Mouse (Mus musculus) heart, adult 11 months (tissue): ENCODE results near the gene Usp18.

Source experiments
- DNase-seq: peaks from one replicate; pipeline ENCODE4 v3.0.0; 2022

Usp18 gene

DNA sequence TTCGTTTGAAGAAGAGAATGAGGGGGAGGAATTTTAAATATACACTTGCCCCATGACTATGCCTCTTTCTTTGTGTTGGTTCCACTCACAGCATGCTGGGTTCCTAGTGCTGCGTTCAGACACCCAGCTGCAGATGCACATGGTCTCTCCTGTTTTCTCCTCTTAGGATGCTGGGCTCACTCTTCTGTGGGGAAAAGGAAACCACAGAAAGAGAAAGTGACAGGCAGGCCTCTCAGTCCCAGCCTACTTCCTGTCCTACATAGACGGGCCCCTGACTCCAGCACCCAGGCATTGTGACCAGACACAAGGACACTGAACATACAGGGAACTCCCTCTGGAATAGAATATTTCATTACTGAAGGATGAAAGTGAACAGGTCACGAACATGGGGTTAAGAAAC is 19.7 kb upstream of the Usp18 start:
- DNase-seq = peak; percentile 85

DNA sequence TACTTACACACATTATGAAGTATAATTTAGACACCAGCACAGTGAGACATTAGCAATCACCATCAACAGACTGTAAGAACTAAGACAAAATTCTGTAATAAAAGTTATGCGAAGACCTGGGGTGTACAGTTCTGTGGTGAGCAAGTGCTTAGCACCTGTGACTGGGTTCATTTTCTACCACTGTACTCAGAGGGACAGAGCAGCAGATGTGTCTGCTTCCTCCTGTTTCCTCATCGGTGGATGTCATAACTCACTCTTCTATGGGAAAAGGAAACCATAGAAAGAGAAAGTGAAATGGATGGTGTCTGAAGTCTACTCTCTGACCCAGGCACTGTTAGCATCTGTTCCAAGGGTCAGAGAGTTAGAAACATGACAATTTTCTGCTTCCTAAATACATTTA is 19.0 kb upstream of the Usp18 start:
- DNase-seq = no peak

DNA sequence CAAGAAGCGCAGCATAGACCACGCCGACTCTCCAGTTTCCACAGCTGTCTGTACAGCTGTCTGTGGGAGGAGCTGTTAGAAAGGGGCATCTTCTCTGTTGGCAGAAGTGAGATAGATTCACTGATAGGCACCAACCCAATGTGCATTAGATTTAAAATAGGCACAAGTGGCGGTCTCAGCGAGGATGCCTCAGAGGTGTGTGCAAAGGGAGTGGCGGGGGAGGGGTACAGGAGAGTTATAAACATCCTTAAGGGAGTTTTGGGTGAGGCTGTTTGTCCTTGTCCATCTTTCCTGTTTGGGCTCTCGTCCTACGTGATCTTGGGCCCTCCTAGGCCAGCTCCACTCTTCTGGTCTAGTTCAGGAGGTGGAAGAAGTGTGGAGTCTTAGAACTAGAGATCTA is 17.3 kb upstream of the Usp18 start:
- DNase-seq = peak; percentile 78

DNA sequence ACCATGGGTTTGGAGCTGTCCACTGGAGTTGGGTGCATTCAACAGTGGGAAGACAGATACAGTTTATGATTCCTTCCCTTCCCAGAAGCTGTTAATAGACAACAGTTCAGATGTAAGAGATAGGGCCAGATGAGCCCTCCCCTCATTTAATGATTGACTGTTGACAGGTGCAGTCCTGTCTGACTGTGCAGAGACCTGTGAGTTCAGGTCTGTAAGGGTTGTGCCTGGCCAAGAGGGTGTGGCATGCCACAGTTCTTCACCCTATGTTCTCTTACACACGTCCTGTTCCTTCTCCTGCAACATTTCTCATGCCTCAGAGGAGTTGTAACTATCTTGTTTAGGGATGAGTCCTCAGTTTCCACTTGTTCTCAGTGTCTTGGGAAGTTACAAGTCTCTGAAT is 13.1 kb upstream of the Usp18 start:
- DNase-seq = peak; percentile 57

DNA sequence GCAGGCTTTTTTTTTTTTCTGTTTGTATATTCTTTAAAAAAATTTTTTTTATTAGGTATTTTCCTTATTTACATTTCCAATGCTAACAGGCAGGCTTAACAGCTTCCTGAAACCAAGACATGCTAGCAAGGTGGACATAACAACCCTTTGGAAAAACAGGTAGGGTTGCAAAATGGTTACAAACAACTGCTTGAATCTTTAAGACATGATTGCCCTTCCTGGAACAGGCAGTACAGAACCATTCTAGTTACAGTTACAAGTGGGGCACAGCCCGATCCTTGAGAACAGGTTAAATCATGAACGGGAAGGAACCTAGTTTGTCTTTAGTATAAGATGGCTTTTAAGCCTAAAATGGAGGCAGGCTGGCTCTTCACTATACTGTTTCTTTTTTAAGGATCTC is 9.3 kb upstream of the Usp18 start:
- DNase-seq = no peak

DNA sequence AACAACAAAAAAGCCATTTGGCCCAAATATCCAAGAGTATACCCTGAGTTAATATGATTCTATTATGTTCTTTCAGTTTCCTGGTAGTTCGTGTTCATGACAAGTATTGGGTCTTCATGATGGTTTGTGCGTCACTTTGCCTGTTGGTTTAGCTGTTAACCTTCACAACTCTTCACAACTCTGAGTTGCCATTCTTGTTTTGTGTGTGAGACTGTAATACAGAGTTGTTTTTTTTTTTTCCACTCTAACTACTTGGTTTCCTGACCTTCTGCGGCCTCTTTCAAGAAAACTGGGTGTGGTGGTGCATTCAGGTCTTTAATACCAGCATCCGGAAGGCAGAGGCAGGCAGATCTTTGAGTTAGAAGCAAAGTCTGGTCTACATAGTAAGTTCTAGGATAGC is 7.5 kb upstream of the Usp18 start:
- DNase-seq = no peak

DNA sequence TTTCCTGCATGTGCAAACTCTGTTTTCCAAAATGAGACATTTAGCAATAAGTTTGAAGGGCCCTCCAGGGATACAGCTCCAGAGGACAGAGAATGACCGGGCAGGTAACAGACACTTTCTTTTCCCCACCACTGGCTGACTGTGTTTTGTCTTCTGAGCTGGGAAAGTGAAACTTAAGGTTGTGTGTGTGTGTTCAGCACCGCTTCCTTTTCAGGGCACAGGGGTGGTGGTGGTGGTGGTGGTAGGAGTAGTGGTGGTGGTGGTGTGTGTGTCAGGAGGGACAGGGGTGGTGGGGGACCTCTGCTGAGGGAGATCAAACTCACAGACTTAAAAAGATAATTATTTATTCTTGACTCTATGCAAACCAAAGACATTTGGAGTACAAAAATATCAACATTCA is 3.9 kb upstream of the Usp18 start:
- no peak for DNase-seq

DNA sequence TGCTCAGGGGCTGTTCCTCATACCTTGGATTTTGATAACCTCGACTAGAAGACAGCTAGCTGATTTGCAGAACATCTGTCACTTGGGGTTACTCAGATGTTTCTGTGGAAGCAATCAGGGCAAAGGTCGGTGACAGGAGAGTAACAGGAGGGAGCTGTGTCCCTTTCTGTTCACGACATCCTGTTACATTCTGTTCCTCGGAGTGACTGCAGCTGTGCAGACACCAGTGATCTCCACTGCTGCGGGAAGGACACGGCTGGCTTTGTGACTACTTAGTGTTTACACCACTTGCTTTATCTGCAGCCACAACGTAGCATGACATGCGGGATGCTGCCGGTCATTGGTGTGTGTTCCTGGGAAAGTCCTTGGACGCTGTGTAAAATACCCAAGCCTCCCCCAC is 2.5 kb upstream of the Usp18 start:
- no peak for DNase-seq

DNA sequence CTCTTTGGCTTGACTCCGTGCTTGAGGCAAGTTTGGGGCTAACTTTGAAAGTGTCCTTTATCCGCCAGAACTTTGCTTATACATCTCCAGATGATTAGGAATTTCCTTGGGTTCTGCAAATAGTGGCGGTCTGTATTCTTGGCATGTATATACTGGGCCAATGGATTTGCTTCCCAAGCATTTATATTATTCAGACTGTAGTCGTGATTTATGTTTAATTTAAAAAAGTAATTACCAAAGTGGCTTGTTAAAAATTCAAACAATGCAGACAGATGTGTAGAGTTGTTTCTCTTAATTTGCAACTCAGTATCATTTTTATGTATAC is 293 bp downstream of the Usp18 start:
- no peak for DNase-seq

DNA sequence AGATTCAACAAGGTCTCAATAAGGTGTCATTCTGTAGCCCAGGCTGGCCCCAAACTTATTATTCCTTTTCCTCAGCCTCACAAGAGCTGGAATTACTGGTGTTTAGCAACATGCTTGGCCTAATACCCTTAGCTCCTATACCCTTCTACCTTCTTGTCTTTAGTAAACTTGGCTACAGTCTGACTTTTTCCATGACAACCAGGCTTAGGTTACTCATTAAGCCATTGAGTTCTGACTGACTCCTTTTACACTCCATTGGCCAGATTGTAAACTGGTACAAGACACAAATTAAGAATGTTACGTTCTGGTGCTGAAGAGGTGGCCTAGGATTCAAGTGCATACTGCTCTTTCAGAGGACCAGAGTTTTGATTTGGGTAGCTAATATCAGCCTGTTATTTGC is 4.7 kb downstream of the Usp18 start:
- DNase-seq = no peak

DNA sequence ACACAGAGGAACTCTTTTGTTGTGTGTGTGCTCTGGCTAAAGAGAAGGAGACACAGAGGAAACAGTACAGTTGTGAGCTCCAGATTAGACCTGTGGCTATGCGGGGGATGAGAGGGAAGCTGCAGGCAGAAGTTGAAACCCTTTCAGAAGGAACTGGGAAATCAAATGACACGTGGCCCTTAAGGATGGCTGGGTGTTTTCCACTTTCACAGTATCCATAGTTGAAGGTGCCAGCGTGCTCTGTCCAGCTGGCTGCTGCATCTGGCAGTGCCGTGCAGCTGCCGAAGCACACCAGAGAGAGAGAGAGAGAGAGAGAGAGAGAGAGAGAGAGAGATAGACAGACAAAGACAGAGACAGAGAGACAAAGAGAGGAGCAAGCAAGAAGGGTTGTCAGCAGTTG is 5.5 kb downstream of the Usp18 start:
- peak; percentile 91 for DNase-seq

DNA sequence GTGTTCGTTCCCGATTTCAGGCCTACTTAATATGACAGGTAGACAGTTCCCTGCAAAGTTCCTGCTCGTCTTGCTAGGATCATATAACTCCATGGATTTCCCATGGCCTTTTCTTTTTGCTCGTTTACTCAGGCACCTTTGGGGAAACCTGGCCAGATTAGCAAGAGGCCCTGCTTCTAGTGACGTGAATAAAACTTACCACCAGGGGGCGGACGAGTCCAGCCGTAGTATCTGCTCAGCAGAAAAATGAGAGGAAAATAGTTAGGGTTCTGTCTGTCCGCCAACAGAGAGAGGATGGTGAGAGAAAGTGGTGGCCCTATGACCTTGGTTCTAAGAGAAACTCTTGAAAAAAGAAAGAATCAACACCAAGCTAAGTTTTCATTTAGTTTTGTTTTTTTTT is 14.8 kb downstream of the Usp18 start:
- DNase-seq = no peak

DNA sequence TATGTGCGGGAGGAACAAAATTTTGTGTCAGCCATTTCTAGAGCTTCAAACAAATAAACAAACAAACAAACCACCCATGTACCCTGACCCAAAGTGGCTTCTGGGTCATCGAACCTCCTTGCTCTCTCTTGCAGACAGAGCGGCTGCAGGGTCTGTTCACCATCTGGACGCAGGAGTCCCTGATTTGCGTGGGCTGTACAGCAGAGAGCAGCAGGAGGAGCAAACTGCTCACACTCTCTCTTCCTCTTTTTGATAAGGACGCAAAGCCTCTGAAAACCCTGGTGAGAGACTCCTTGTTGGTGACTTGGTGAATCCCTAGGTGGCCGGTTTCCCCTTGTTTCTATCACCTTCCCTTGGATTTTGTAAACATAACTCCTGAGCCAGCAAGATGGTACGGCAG is 15.5 kb downstream of the Usp18 start:
- DNase-seq = no peak

DNA sequence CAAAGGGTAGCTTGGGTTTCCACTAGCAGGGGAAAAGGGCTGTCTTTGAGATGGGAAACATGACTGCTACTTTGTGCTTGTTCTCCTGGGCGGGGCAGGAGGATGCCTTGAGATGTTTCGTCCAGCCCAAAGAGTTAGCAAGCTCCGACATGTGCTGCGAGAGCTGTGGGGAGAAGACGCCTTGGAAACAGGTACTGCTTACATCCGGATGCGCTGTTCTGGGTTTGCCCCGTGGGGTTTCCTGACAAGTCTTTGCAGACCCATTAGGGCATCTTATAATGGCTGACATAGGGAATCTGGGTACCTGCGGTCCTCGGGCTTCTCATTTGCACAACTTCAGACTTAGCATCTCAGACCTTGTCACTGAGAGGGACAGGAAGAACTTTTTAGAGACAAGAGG is 16.3 kb downstream of the Usp18 start:
- no peak for DNase-seq

DNA sequence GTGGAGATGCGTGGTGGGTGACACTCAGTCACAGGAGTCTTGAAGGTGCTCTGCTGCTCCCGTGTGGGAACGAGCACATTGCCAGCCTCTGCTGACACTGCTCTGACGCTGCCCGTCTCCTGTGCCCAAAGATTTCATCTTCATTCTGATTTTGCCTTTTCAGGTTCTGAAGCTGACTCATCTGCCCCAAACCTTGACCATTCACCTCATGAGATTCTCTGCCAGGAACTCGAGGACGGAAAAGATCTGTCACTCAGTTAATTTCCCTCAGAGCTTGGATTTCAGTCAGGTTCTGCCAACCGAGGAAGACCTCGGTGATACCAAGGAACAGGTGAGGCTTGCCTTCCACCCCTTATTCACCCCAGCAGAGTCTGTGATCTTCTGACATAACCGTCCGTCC is 16.8 kb downstream of the Usp18 start:
- DNase-seq = no peak

DNA sequence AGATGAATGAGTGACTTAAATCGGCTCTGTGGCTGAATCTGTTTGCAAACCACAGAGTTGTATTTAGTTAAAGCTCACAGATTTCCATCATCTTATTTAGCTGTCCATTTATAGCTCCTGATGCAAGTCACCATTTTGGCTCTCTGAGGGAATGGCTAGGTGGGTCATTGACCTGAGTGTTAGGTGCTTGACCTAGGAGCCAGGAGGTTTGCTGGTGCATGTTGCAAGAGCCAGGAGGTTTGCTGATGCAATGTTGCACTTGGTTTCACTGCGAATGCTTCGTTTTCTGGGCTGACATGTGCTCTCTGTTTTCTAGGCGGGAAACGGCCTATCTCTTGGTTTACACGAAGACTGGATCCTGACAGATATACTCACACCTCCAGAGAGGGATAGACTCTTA is 24.4 kb downstream of the Usp18 start:
- no peak for DNase-seq

DNA sequence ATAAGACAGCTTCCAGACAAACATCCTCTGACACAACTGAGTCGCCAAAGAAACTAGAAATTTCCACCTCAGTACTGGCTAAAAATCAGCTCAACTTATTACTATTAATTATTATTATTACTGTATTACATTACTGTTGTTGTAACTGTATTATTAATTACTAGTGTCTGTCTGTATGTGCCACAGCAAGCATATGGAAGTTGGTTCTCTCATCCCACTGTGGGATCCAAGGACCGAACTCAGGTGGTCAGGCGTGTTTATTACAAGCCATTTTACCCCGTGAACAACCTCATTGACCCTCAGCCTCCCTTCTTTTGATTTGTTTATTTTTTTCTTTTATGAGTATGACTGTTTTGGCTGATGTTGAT is 26.0 kb downstream of the Usp18 start:
- no peak for DNase-seq

DNA sequence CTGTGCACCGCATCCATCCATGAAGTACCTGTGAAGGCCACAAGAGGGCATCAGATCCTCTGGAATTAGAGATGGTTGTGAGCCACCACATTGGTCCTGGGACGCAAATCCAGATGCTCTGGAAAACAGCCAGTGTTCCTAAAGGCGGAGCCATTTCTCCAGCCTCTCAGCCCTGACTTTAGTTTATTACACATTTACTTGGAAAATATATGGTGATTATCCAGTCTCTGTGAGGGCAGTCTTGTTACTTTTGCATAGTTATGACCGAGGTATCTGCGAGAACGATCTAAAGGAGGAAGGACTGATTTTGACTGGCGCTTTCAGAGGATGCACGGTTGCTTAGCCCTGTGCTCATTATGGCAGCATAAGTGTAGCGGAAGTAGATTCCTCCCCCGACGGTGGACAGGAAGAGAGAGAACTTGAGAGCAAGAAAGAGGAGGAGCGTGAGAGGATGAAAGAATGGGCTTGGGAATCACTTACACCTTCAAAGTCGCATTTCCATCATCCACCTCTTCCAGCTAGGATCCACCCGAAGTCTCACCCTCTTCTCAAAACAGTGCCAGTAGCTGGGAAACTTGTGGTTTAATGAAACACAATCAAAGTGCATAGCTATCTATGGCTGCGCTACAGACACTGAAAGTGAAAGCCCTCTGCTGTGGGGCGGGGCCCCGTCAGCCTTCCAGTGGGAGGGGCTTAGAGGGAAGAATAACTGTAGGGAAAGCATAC is 26.5 kb downstream of the Usp18 start:
- DNase-seq = peak; percentile 98

DNA sequence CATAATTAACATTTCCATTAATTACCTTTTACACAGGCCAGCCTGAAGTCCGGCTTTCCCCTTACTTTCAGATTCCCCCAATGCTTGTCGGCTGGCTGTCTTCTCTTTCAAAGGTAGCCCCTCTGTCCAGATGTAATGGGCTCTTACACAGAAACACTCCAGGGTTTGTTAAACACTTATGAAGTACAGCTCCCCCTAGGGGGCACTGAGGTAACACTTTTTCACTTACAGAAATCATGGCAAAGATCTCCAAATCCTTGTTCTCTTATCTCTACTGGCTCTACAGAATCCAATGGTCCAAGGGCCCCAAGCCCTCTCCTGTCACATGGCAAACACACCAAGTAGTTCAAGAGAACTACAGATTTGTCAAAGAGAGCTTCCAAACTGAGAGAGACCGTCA is 28.6 kb downstream of the Usp18 start:
- no peak for DNase-seq

DNA sequence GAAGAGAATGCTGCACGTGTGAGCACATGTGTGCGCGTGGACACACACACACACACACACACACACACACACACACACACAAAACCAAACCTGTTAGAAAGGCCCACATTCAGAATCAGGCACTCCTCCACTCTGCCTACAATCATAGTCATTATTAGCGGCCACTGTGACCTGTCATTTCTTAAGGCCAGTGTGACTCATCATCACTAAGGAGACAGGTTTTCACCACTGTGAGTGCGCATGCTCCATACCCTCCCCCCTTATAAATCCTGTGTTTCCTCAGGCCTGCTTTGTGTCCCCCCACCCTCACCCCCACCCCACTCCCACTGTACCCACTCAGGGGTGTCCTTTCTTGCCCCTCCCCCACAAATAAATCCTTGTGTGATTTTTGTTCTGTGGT is 38.4 kb downstream of the Usp18 start:
- no peak for DNase-seq

DNA sequence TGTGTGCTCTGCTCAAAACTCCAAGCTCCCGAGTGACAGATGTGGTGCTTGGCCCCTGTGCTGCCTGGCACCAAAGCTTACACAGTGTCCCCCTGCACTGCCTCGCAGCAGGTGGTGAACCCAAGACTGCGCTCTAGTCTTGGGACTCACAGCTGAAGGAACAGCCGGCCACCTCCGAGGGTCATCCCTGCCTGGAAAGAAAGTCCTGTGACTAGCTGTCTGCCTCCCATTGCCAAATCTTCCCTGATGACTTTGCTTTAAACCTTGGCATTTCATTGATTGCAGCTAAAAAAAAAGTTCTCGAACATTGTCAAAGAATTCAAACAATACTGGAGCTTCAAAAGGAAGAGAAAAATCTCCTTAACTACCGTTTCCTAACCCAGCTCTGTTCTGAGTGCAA is 53.6 kb downstream of the Usp18 start:
- peak; percentile 56 for DNase-seq

DNA sequence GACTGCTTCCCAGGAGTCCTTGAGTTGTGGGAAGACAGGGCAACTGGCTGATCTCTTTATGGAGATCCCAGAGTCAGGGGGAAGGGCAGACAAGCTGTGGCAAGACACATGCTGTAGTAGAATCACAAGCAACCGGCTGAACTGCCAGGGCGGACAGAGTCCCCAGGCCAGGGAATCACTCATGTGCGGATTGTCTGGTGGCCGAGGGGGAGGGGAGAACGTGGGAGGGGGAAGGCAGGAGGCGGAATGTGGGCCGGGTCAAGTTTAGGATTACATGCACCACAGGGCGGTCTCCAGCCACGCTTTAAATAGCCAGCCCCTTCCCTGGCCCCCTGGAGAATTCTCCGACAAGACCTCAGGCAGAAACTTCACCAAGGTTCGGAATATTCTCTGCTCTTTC is 54.2 kb downstream of the Usp18 start, which contains the start of gene Slc6a13:
Slc6a13 (plus strand) TSS at position 274 of the 400 bp plus-strand sequence.
- DNase-seq = peak; percentile 88

DNA sequence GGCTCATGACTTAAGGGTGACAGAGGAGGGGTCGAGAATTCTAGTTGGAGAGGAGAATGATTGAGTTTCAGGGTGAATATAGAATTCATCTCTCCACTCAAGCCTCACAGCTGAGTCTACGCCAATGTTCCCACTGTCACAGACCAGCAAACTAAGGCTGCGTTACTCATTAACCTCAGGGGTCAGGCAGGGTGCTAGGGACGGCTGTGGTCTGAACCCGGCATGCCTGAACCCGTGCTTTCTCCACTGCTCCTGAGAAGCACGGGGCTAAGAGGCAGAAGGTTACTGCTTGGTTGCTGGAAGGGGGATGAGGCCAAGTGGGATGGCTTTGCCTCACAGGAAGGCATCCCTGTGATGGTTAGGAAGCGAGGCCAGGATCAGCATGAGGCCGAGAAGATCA is 54.8 kb downstream of the Usp18 start:
- peak; percentile 35 for DNase-seq

DNA sequence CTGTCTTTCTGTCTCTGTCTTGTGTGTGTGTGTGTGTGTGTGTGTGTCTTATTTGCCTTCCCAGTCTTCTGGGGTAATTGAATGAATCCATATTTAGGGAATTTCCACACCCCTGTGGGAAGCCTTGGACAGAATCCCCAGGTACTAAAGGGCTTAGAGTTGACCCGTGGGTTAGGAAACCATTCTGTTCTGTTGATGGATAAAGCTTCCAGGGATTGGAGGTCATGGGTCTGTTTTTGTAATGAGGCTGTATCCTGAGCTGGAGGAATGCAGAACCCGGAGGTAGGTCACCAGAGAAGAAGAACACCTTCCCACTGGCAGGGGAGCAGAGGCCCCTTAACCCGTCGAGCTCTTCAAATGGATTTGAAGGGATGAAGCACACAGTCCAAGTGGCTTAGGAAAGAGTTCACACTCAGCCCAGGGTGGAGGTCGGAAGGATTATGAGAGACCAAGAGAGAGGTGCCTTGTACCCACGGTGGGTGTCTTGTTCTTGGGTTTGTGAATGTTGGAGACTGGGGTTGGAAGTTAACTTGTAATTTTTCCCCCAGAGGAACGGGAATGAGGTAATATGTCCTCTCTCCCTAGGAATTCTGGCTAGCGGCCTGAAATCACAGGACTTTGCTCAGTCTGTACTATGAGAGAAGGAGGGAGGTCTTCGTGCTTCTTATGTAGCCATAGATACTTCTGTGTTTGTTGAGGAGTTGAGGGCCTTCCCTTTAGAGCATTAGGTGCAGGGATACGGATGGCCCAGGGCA is 57.9 kb downstream of the Usp18 start:
- DNase-seq = peak; percentile 82

DNA sequence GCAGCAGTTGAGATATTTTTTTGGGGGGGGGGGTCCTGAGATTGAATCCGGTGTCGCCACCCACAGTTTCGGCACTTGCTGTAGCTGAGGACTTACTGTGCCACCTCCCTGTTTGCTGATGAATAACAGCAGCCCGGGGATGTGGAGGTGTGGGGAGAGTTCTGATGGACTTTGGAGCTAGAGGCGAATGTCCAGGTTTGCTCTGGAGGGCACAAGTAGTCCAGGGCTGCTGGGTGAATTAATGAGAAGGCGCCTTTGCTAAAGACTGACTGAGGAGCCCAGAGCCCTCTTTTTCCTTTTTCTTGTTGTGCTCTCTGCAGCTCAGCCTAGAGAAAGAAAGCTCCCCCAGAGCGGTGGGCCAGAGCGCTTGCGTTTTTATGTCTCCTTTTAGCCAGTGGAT is 58.9 kb downstream of the Usp18 start:
- DNase-seq = peak; percentile 67
